Mouse (Mus musculus): ENCODE data around the gene Itm2c.

DNA sequence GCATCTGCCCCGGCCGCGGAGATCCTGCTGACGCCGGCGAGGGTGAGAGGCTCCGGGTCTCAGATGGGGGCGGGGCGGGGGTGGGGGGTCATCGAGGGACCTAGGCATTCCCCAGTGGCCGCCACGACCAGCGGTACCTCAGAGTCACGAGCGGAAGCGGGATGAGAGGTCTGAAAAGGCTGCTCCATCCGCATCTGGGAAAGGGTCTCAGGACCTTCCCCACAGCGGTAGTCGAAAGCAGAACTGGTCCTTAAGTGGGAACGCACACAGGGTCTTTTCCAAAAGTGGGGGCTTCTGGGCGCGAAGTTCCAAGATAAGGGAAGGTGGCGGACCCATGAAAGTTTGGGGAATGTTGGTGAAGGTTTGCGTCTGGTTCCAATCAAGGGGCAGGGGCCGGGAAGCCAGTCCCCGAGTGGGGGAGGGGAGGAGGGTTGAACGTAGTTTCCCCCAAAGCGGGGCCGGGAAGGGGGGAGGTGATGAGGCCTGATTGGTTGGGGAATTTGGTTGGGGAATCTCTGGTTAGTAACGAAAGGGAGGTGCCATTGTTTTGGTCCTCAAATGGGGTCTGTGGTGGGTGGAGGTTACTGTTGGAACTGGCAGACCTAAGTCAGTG lies 773 bp downstream of the Itm2c start:
- TF ChIP-seq CTCF (IDR thresholded peaks at IDR 0.05; ENCODE audit: extremely low read depth, insufficient read depth, low read length) (no peak), POLR2A (IDR thresholded peaks at IDR 0.05; ENCODE audit: extremely low read depth, insufficient read depth, low read length) (no peak)
